Mouse (Mus musculus) E14TG2a.4 (cell line): Measurements from ENCODE around the gene Lim2.
A peak's percentile ranks its signal among the peaks of the same experiment; 100 is the strongest.
"Not testable (repeated sequence)": the region's sequence is repeated elsewhere in the genome, so short reads cannot be mapped to it uniquely, and the experiment has no call there.

Experiments
- H3K27me3 ChIP-seq: 2 replicates; pipeline ENCODE4 v1.6.1; 2014; ENCODE audit warnings: low read length, control low read depth; ENCODE audit not compliant: insufficient read depth
- H3K36me3 ChIP-seq: 2 replicates; pipeline ENCODE4 v1.6.1; 2014; ENCODE audit warnings: low read length, control low read depth; ENCODE audit not compliant: insufficient read depth
- H3K4me1 ChIP-seq: replicated peaks from 2 replicates; pipeline ENCODE4 v1.6.1; 2014; ENCODE audit warnings: low read depth, low read length, control low read depth
- H3K4me3 ChIP-seq: replicated peaks from 2 replicates; pipeline ENCODE4 v1.5.1; 2014; ENCODE audit warnings: mild to moderate bottlenecking, low read length
- H3K9me3 ChIP-seq: 2 replicates; pipeline ENCODE4 v1.6.1; 2014; ENCODE audit warnings: low read length, control low read depth
- CTCF ChIP-seq: conservative IDR thresholded peaks from 2 replicates; pipeline ENCODE4 v1.5.1; 2014; ENCODE audit warnings: low read length
- NANOG ChIP-seq: IDR thresholded peaks from 2 replicates; pipeline ENCODE4 v1.6.1; 2014; ENCODE audit warnings: borderline replicate concordance, low read length, mixed read lengths
- POU5F1 ChIP-seq: IDR thresholded peaks from 2 replicates; pipeline ENCODE4 v1.6.1; 2014; ENCODE audit warnings: low read length, borderline replicate concordance

Gene Lim2

DNA sequence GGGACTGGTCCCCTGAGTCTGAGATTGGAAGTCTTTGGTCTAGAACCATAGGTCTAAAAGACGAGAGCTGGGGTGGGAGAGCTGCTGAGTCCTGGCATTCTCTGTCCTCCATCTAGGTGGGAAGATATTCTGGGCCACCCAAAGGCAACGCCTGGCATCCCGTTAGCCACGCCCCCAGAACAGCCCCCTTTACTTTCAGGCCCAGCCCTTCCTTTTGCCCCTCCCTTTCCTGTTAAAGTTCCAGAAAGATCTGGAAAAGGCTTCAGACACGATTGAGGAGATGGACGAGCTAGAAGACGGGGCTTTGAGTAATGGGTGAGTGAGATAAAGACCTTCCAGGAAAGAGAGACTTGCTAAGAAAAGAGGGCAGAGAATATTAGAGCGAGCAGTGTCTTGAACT is at the start of gene Lim2:
Gene Lim2, plus strand, starts transcription at position 265 of the 400 bp plus-strand sequence.
- Histone ChIP-seq H3K9me3 (0 out of 2 replicates have a peak, but pooled peaks cover 4% of the 10 kb centered on the region), H3K27me3 (no peaks in the 10 kb centered on the region), H3K36me3 (no peaks in the 10 kb centered on the region), H3K4me3 (peak within 1 kb of the TSS; percentile 29; the same call in 1 of the 2 replicates), H3K4me1 (peaks cover 35% of the 10 kb centered on the region)
- TF ChIP-seq POU5F1 = no peak
- no peak for TF ChIP-seq CTCF
- no peak for TF ChIP-seq NANOG

DNA sequence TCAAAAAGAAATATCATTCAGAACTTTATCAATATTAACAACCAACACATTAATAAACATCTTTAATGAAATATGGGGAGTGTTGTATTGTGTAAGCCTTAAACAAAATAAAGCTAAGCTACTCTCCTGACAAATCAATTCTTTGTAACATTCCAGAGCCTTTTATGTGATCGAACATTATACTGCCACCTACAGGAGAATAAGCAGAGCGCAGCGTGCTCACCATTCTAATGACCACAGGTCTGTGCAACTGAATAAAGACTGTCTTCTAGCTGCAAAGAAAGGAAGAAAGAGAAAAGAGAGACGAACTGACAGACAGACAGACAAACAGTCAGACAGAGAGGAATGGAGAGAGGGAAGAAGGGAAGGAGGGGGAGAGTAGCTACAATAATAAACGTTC is 49.2 kb upstream of the Lim2 start:
- Histone ChIP-seq H3K27me3 (no peaks in the 10 kb centered on the region), H3K9me3 (no peaks in the 10 kb centered on the region), H3K4me3 (no peak overlapping the region), H3K4me1 (no peaks in the 10 kb centered on the region), H3K36me3 (no peaks in the 10 kb centered on the region)
- TF ChIP-seq CTCF = peak; percentile 97
- no peak for TF ChIP-seq NANOG

DNA sequence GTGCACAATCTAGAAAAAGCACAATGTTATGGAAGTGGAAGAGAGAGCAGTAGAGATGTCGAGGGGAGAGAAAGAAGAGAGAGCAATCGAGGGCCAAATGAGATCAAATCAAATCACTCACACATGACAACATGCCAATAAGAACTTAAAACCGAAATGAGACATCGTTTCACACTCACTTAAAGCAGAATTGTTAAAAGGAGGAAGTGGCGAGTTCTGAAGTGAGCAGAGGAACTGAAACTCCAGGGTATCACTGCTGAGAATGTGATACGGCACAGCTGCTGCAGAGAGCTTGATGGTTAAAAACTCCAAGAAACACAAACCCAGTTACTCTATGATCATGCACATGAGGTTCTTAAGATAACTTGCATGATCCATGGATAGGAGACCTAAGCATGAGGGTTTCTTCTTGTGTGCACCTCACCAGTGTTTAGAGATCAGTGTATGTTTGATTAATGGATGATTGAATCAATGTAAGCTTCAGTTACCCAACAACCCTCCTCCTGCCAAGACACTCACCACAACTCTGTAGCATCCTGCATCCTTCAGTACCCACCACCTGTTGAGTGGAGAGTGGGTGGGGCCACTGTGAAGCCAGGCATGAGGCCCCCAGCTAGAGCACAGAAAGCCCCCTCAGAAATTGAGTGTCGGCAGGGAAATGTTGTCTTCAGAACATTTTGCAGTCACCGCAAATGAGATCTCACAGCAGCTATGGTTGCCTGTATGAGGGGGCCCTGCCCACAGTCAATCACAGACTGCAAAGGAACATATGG is 34.9 kb upstream of the Lim2 start:
- Histone ChIP-seq H3K9me3 (no peaks in the 10 kb centered on the region), H3K4me3 (no peak overlapping the region), H3K27me3 (0 out of 2 replicates have a peak, but pooled peaks cover 17% of the 10 kb centered on the region), H3K4me1 (no peaks in the 10 kb centered on the region), H3K36me3 (no peaks in the 10 kb centered on the region)
- TF ChIP-seq CTCF (no peak), NANOG (no peak)

DNA sequence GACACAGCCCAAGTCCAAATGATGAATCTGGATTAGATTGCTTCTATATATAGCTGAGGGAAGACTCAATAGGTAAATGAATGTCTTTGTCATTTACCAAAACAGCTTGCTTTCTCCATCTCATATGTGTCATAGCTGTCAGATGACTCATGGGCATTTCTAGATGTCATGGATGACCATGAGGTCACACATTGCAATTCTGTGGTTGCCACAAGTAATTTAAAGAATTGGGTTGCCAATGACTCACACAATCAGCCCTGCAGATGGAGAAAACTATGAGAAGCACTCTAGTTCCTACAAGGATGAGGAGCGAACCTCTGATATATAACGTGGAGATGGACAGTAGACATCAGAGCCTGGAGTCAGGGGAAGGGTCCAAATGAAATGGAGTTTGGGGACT is 28.0 kb upstream of the Lim2 start:
- Histone ChIP-seq H3K9me3 (no peaks in the 10 kb centered on the region), H3K27me3 (0 out of 2 replicates have a peak, but pooled peaks cover 11% of the 10 kb centered on the region), H3K4me3 (no peak overlapping the region), H3K36me3 (no peaks in the 10 kb centered on the region), H3K4me1 (no peaks in the 10 kb centered on the region)
- TF ChIP-seq NANOG (no peak), CTCF (no peak), POU5F1 (no peak)

DNA sequence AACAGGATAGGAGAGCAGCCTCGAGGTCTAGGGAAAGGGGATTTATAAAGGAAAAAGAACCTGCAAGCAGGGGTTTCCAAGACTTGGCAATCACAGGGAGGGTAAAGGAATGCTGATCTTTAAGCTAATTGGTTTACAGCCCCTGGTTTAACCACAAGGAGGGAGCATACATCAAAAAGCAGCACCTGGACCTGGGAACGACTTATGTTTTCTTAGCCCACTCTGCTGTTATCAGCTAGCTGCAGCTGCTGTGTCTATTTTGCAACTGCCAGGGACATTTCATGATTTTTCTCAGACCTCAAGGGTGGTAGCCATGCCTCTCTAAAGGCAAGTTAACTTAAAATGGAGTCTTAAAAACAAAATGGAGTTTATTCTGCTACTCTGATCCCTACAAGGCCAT is 24.8 kb upstream of the Lim2 start:
- Histone ChIP-seq H3K4me3 (no peak overlapping the region), H3K27me3 (no peaks in the 10 kb centered on the region), H3K9me3 (no peaks in the 10 kb centered on the region), H3K36me3 (no peaks in the 10 kb centered on the region), H3K4me1 (no peaks in the 10 kb centered on the region)
- no peak for TF ChIP-seq NANOG
- no peak for TF ChIP-seq CTCF
- no peak for TF ChIP-seq POU5F1

DNA sequence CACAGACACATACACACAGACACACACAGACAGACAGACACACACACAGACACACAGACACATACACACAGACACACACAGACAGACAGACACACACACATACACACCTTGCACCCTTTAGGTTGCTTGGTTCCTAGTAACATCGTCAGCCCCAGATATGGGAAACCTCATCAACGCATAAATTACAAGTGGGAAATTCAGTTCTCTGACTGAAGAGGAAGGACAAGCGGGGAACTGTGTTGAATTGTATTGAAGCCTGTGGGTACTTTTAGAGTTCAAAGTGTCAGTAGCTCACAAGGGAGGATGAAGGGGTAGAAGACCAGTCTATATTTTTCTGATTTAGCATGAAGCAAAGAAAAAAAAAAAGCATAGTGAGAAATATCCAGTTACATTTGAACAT is 19.9 kb upstream of the Lim2 start:
- H3K27me3 ChIP-seq = peaks cover 2% of the 10 kb centered on the region; the same call in 1 of the 2 replicates
- H3K4me3 ChIP-seq = no peak overlapping the region
- H3K36me3 ChIP-seq = no peaks in the 10 kb centered on the region
- no peaks in the 10 kb centered on the region for H3K9me3 ChIP-seq
- TF ChIP-seq CTCF = no peak
- TF ChIP-seq NANOG = no peak
- no peak for TF ChIP-seq POU5F1
- H3K4me1 ChIP-seq = peaks cover 10% of the 10 kb centered on the region

DNA sequence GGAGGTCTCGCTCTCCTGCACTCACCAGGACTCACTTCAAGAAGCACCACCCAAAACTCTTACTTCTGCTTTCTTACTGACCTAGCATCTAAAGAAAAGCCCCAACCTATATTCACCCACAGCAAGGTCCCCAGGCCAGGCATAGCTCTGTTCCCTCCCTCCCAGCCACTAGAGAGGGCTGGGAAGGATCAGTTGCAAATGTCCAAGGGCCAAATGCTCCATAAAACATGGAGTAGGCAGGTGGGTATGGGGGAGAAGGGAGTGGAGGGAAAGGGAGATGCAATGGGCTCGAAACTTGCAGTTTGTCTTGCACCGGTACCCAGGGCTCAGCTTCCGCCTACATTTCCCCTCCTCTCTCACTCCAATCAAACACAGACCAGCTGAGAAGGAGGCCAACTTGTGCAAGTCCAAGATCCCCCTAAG is 19.3 kb upstream of the Lim2 start, which contains the start of gene Siglecg:
Gene Siglecg, plus strand, starts transcription at position 74 of the 423 bp plus-strand sequence.
- TF ChIP-seq CTCF = no peak
- TF ChIP-seq POU5F1 = no peak
- no peak for TF ChIP-seq NANOG
- Histone ChIP-seq H3K4me1 (peaks cover 10% of the 10 kb centered on the region), H3K4me3 (no peak within 1 kb of the TSS), H3K36me3 (no peaks in the 10 kb centered on the region), H3K9me3 (no peaks in the 10 kb centered on the region), H3K27me3 (peaks cover 2% of the 10 kb centered on the region; the same call in 1 of the 2 replicates)

DNA sequence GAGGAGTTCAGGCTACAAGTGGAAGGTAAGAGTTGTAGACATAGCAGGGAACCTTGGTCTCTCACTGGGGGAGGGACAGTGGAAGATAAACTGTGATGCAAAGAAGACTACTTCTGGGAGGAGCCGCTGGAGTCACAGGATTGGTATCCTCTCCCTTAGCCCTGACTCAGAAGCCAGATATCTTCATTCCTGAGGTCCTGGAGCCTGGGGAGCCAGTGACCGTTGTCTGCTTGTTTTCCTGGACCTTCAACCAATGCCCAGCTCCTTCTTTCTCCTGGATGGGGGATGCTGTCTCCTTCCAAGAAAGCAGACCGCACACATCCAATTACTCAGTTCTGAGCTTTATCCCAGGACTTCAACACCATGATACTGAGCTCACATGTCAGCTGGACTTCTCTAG is 18.4 kb upstream of the Lim2 start:
- Histone ChIP-seq H3K4me3 (no peak overlapping the region), H3K4me1 (peaks cover 10% of the 10 kb centered on the region), H3K9me3 (no peaks in the 10 kb centered on the region), H3K36me3 (no peaks in the 10 kb centered on the region), H3K27me3 (peaks cover 2% of the 10 kb centered on the region; the same call in 1 of the 2 replicates)
- TF ChIP-seq NANOG (no peak), CTCF (no peak), POU5F1 (no peak)

DNA sequence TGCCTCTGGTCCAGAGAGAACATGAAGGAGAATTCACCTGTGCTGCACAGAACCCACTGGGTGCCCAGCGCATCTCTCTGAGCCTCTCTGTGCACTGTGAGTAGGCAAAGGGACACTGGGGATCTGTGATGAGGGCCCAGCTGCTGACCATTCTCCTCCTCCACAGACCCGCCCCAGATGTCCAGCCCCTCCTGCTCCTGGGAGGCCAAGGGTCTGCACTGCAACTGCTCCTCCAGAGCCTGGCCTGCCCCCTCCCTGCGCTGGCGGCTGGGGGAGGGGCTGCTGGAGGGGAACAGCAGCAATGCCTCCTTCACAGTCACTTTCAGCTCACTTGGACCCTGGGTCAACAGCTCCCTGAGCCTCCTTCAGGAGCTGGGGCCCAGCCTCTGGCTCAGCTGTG is 15.7 kb upstream of the Lim2 start:
- H3K27me3 ChIP-seq, H3K36me3 ChIP-seq, H3K9me3 ChIP-seq: not testable (repeated sequence)
- 0 out of 2 replicates have a peak overlapping the region, but pooled peaks have one; percentile 10 for H3K4me3 ChIP-seq
- H3K4me1 ChIP-seq = peaks cover 15% of the 10 kb centered on the region
